Mouse (Mus musculus) midbrain, embryonic 15.5 days (tissue): ENCODE results near the gene Ndufv1. TPM values are rescaled to one million over a fixed set of nuclear protein-coding genes. Genes with fewer than 3 reads are reported as not detected.
"Not testable (repeated sequence)": the region's sequence is repeated elsewhere in the genome, so short reads cannot be mapped to it uniquely, and the experiment has no call there.

Experiments
- ATAC-seq: fragments of 200-750 bp; cut with Nextera tagmentation; replicated peaks from 2 replicates; pipeline ENCODE4 v1.8.0; 2017; ENCODE audit warnings: moderate TSS enrichment
- H3K27ac ChIP-seq: fragments of 300-500 bp; sonication (generic); 2 replicates; pipeline ENCODE4 v1.5.1; 2015; ENCODE audit warnings: mild to moderate bottlenecking, inconsistent platforms
- H3K27me3 ChIP-seq: fragments of 300-500 bp; sonication (generic); replicated peaks from 2 replicates; pipeline ENCODE4 v1.6.1; 2015; ENCODE audit warnings: inconsistent platforms
- H3K36me3 ChIP-seq: fragments of 300-500 bp; sonication (generic); replicated peaks from 2 replicates; pipeline ENCODE4 v1.6.1; 2015; ENCODE audit warnings: inconsistent platforms
- H3K4me1 ChIP-seq: fragments of 300-500 bp; sonication (generic); 2 replicates; pipeline ENCODE4 v1.6.1; 2015; ENCODE audit warnings: inconsistent platforms
- H3K4me2 ChIP-seq: fragments of 300-500 bp; sonication (generic); 2 replicates; pipeline ENCODE4 v1.6.1; 2015; ENCODE audit warnings: inconsistent platforms, mild to moderate bottlenecking, moderate library complexity
- H3K4me3 ChIP-seq: fragments of 300-500 bp; sonication (generic); 2 replicates; pipeline ENCODE4 v1.5.1; 2015; ENCODE audit warnings: mild to moderate bottlenecking, inconsistent platforms
- H3K9ac ChIP-seq: fragments of 300-500 bp; sonication (generic); 2 replicates; pipeline ENCODE4 v1.6.1; 2015; ENCODE audit warnings: mild to moderate bottlenecking, inconsistent platforms
- H3K9me3 ChIP-seq: fragments of 300-500 bp; sonication (generic); 2 replicates; pipeline ENCODE4 v1.6.1; 2016; ENCODE audit warnings: inconsistent platforms
- whole genome bisulfite sequencing: fragments of 180-500 bp; shearing (Covaris S2); methylation state at CpG from one replicate; pipeline ENCODE4 v1.1.7; 2015; ENCODE audit warnings: mixed read lengths; 5-methylcytosine and 5-hydroxymethylcytosine counted together
- polyA plus RNA-seq: library from polyadenylated mRNA; unstranded; fragments of >200 nt; fragmentation: Nextera tagmentation; extraction: Ambion mirVana; gene quantifications from 2 replicates; pipeline ENCODE4 v1.2.1, GENCODE M21; 2015

The Ndufv1 gene
- polyA plus RNA-seq, 1 experiment from 2014 or later = 239 TPM

GRCm38 (mm10) chr19:4037154-4037787 lies 24.7 kb upstream of the Ndufv1 start:
- not testable (repeated sequence) for H3K9me3 ChIP-seq, H3K36me3 ChIP-seq, H3K27me3 ChIP-seq
- peak overlapping the region; percentile 77 for H3K4me2 ChIP-seq
- peaks cover 20% of the 10 kb centered on the region for H3K4me1 ChIP-seq
- peak overlapping the region; percentile 53 for H3K4me3 ChIP-seq
- peak; percentile 53 for ATAC-seq
- peak overlapping the region; percentile 67 for H3K27ac ChIP-seq
- WGBS = 19% methylated on average over 8 of the region's 8 CpGs
- H3K9ac ChIP-seq = peak overlapping the region; percentile 60

- H3K4me3 ChIP-seq = no peak overlapping the region
- no peak overlapping the region for H3K27ac ChIP-seq
- H3K4me2 ChIP-seq = peak overlapping the region; percentile 5; the same call in 1 of the 2 replicates
- H3K9ac ChIP-seq = no peak overlapping the region
- H3K27me3 ChIP-seq = no peaks in the 10 kb centered on the region
- H3K36me3 ChIP-seq = 0 out of 2 replicates have a peak, but pooled peaks cover 4% of the 10 kb centered on the region
- 66% methylated on average over 12 of the region's 12 CpGs for WGBS
- ATAC-seq = no peak; the same call in 1 of the 2 replicates
- peaks cover 20% of the 10 kb centered on the region for H3K4me1 ChIP-seq
- no peaks in the 10 kb centered on the region for H3K9me3 ChIP-seq
These were observed 23.9 kb upstream of the Ndufv1 start for GRCm38 (mm10) chr19:4036327-4037045.

- H3K27ac ChIP-seq = no peak overlapping the region
- no peaks in the 10 kb centered on the region for H3K27me3 ChIP-seq
- H3K36me3 ChIP-seq = 0 out of 2 replicates have a peak, but pooled peaks cover 4% of the 10 kb centered on the region
- WGBS = 49% methylated on average over 5 of the region's 5 CpGs
- H3K4me3 ChIP-seq = no peak overlapping the region
- ATAC-seq = no peak
- H3K9ac ChIP-seq = no peak overlapping the region
- peaks cover 20% of the 10 kb centered on the region for H3K4me1 ChIP-seq
- no peaks in the 10 kb centered on the region for H3K9me3 ChIP-seq
- no peak overlapping the region for H3K4me2 ChIP-seq
These were observed 21.1 kb upstream of the Ndufv1 start for GRCm38 (mm10) chr19:4033742-4034141.

- Histone ChIP-seq H3K4me1 (peaks cover 17% of the 10 kb centered on the region), H3K4me3 (no peak overlapping the region), H3K4me2 (no peak overlapping the region), H3K36me3 (0 out of 2 replicates have a peak, but pooled peaks cover 4% of the 10 kb centered on the region), H3K27ac (no peak overlapping the region), H3K9me3 (no peaks in the 10 kb centered on the region), H3K9ac (no peak overlapping the region), H3K27me3 (no peaks in the 10 kb centered on the region)
- no peak for ATAC-seq
- 86% methylated on average over 3 of the region's 3 CpGs for WGBS
These were observed 20.7 kb upstream of the Ndufv1 start for GRCm38 (mm10) chr19:4033298-4033697.

- Histone ChIP-seq H3K9ac (no peak overlapping the region), H3K36me3 (0 out of 2 replicates have a peak, but pooled peaks cover 4% of the 10 kb centered on the region), H3K4me2 (no peak overlapping the region), H3K9me3 (no peaks in the 10 kb centered on the region), H3K4me1 (peaks cover 13% of the 10 kb centered on the region), H3K27ac (no peak overlapping the region), H3K4me3 (no peak overlapping the region), H3K27me3 (no peaks in the 10 kb centered on the region)
- ATAC-seq = no peak
- WGBS = 54% methylated on average over 7 of the region's 7 CpGs
These were observed 20.1 kb upstream of the Ndufv1 start for GRCm38 (mm10) chr19:4032668-4033067.

GRCm38 (mm10) chr19:4027576-4027975 lies 15.0 kb upstream of the Ndufv1 start:
- no peak for ATAC-seq
- Histone ChIP-seq H3K4me2 (no peak overlapping the region), H3K9me3 (no peaks in the 10 kb centered on the region), H3K4me3 (no peak overlapping the region), H3K36me3 (no peaks in the 10 kb centered on the region), H3K27me3 (no peaks in the 10 kb centered on the region), H3K27ac (no peak overlapping the region), H3K4me1 (no peaks in the 10 kb centered on the region), H3K9ac (no peak overlapping the region)

- WGBS = 84% methylated on average over 7 of the region's 7 CpGs
These were observed 10.6 kb upstream of the Ndufv1 start for GRCm38 (mm10) chr19:4023185-4023584.

GRCm38 (mm10) chr19:4018743-4019583 lies 6.4 kb upstream of the Ndufv1 start:
- Histone ChIP-seq H3K27ac (no peak overlapping the region), H3K36me3 (no peaks in the 10 kb centered on the region), H3K4me1 (0 out of 2 replicates have a peak, but pooled peaks cover 5% of the 10 kb centered on the region), H3K4me2 (no peak overlapping the region), H3K27me3 (0 out of 2 replicates have a peak, but pooled peaks cover 4% of the 10 kb centered on the region), H3K9ac (no peak overlapping the region), H3K4me3 (no peak overlapping the region), H3K9me3 (no peaks in the 10 kb centered on the region)
- peak; percentile 75 for ATAC-seq
- WGBS = 27% methylated on average over 18 of the region's 18 CpGs

More at GRCm38 (mm10) chr19:4023185-4023584, 10.6 kb upstream of the Ndufv1 start:
- ATAC-seq = no peak
- Histone ChIP-seq H3K36me3 (no peaks in the 10 kb centered on the region), H3K4me2 (no peak overlapping the region), H3K27me3 (0 out of 2 replicates have a peak, but pooled peaks cover 4% of the 10 kb centered on the region), H3K27ac (no peak overlapping the region), H3K4me1 (0 out of 2 replicates have a peak, but pooled peaks cover 5% of the 10 kb centered on the region), H3K9ac (no peak overlapping the region), H3K9me3 (no peaks in the 10 kb centered on the region), H3K4me3 (no peak overlapping the region)

- no peak for ATAC-seq
- peaks cover 5% of the 10 kb centered on the region; the same call in 1 of the 2 replicates for H3K4me1 ChIP-seq
- H3K9ac ChIP-seq = no peak overlapping the region
- 68% methylated on average over 10 of the region's 10 CpGs for WGBS
- H3K9me3 ChIP-seq = no peaks in the 10 kb centered on the region
- no peak overlapping the region for H3K27ac ChIP-seq
- H3K27me3 ChIP-seq = 0 out of 2 replicates have a peak, but pooled peaks cover 4% of the 10 kb centered on the region
- no peak overlapping the region for H3K4me2 ChIP-seq
- H3K36me3 ChIP-seq = no peaks in the 10 kb centered on the region
- H3K4me3 ChIP-seq = no peak overlapping the region
These were observed 5.4 kb upstream of the Ndufv1 start for GRCm38 (mm10) chr19:4017921-4018587.

GRCm38 (mm10) chr19:4015635-4016034 lies 3.0 kb upstream of the Ndufv1 start:
- Histone ChIP-seq H3K9me3 (no peaks in the 10 kb centered on the region), H3K27ac (no peak overlapping the region), H3K36me3 (no peaks in the 10 kb centered on the region), H3K9ac (no peak overlapping the region), H3K4me1 (peaks cover 19% of the 10 kb centered on the region), H3K27me3 (0 out of 2 replicates have a peak, but pooled peaks cover 4% of the 10 kb centered on the region), H3K4me2 (no peak overlapping the region), H3K4me3 (no peak overlapping the region)
- 61% methylated on average over 5 of the region's 5 CpGs for WGBS
- no peak for ATAC-seq

GRCm38 (mm10) chr19:4014802-4015201 lies 2.2 kb upstream of the Ndufv1 start:
- ATAC-seq = no peak
- 0 out of 2 replicates have a peak, but pooled peaks cover 4% of the 10 kb centered on the region for H3K27me3 ChIP-seq
- peaks cover 19% of the 10 kb centered on the region for H3K4me1 ChIP-seq
- H3K4me3 ChIP-seq = no peak overlapping the region
- no peak overlapping the region for H3K27ac ChIP-seq
- H3K9me3 ChIP-seq = no peaks in the 10 kb centered on the region
- no peak overlapping the region for H3K9ac ChIP-seq
- H3K4me2 ChIP-seq = no peak overlapping the region
- H3K36me3 ChIP-seq = peaks cover 7% of the 10 kb centered on the region; the same call in 1 of the 2 replicates
